Mouse (Mus musculus): ENCODE measurements around the gene Olfr464.

Olfr464 gene

GRCm38 (mm10) chr11:87920966-87921365 lies at the start of gene Olfr464:
TSS of gene Olfr464 (minus strand) at chr11:87920967.
- DNase-seq (ENCODE audit: low spot score in 2 of 2) = no peak

- no peak for DNase-seq (ENCODE audit: low spot score in 2 of 2)
Measured at GRCm38 (mm10) chr11:87968356-87969122, 47.8 kb upstream of the Olfr464 start.

GRCm38 (mm10) chr11:87967692-87968289 lies 47.0 kb upstream of the Olfr464 start:
- peak; percentile 60 to 67 for DNase-seq (ENCODE audit: low spot score in 2 of 2)

- DNase-seq (ENCODE audit: low spot score in 2 of 2) = no peak
Measured at GRCm38 (mm10) chr11:87966214-87966613, 45.4 kb upstream of the Olfr464 start.

GRCm38 (mm10) chr11:87965293-87965692 lies 44.5 kb upstream of the Olfr464 start:
- DNase-seq (ENCODE audit: low spot score in 2 of 2) = no peak

- DNase-seq (ENCODE audit: low spot score in 2 of 2) = no peak
Measured at GRCm38 (mm10) chr11:87957066-87957465, 36.3 kb upstream of the Olfr464 start.

GRCm38 (mm10) chr11:87955144-87955543 lies 34.4 kb upstream of the Olfr464 start:
- no peak for DNase-seq (ENCODE audit: low spot score in 2 of 2)

GRCm38 (mm10) chr11:87949990-87950389 lies 29.2 kb upstream of the Olfr464 start:
- no peak for DNase-seq (ENCODE audit: low spot score in 2 of 2)

- no peak for DNase-seq (ENCODE audit: low spot score in 2 of 2)
Measured at GRCm38 (mm10) chr11:87935467-87935866, 14.7 kb upstream of the Olfr464 start.

- DNase-seq (ENCODE audit: low spot score in 2 of 2) = no peak
Measured at GRCm38 (mm10) chr11:87933731-87934130, 13.0 kb upstream of the Olfr464 start.

- no peak for DNase-seq (ENCODE audit: low spot score in 2 of 2)
Measured at GRCm38 (mm10) chr11:87930348-87930747, 9.6 kb upstream of the Olfr464 start.

GRCm38 (mm10) chr11:87920301-87920700 lies 466 bp downstream of the Olfr464 start:
- peak; percentile 13 to 58 for DNase-seq (ENCODE audit: low spot score in 2 of 2)

GRCm38 (mm10) chr11:87916005-87916404 lies 4.8 kb downstream of the Olfr464 start:
- no peak for DNase-seq (ENCODE audit: low spot score in 2 of 2)

GRCm38 (mm10) chr11:87904331-87904730 lies 16.4 kb downstream of the Olfr464 start:
- no peak for DNase-seq (ENCODE audit: low spot score in 2 of 2)

GRCm38 (mm10) chr11:87897287-87897686 lies 23.5 kb downstream of the Olfr464 start, which contains the start of gene Olfr463:
TSS of gene Olfr463 (minus strand) at chr11:87897387.
- no peak for DNase-seq (ENCODE audit: low spot score in 2 of 2)

- no peak for DNase-seq (ENCODE audit: low spot score in 2 of 2)
Measured at GRCm38 (mm10) chr11:87892168-87892567, 28.6 kb downstream of the Olfr464 start, which contains the start of gene Olfr462. TSS of gene Olfr462 (minus strand) at chr11:87892268.

- DNase-seq (ENCODE audit: low spot score in 2 of 2) = no peak
Measured at GRCm38 (mm10) chr11:87884856-87885255, 35.9 kb downstream of the Olfr464 start.

- DNase-seq (ENCODE audit: low spot score in 2 of 2) = no peak
Measured at GRCm38 (mm10) chr11:87883493-87883892, 37.3 kb downstream of the Olfr464 start.

- no peak for DNase-seq (ENCODE audit: low spot score in 2 of 2)
Measured at GRCm38 (mm10) chr11:87881714-87882113, 39.1 kb downstream of the Olfr464 start.

- DNase-seq (ENCODE audit: low spot score in 2 of 2) = no peak
Measured at GRCm38 (mm10) chr11:87879826-87880225, 40.9 kb downstream of the Olfr464 start.

- DNase-seq (ENCODE audit: low spot score in 2 of 2) = no peak
Measured at GRCm38 (mm10) chr11:87875436-87875835, 45.3 kb downstream of the Olfr464 start, which contains the start of gene Epx. TSS of gene Epx (minus strand) at chr11:87875536.

GRCm38 (mm10) chr11:87871766-87872165 lies 49.0 kb downstream of the Olfr464 start:
- no peak for DNase-seq (ENCODE audit: low spot score in 2 of 2)

GRCm38 (mm10) chr11:87870096-87870495 lies 50.7 kb downstream of the Olfr464 start:
- no peak for DNase-seq (ENCODE audit: low spot score in 2 of 2)
